ENCODE assay signal across 15 mouse cellular contexts in genomic region chrX:93896838-93897820, GRCm38 (mm10).
DNase-seq lines count a peak whose midpoint lies in the region; ATAC-seq and TF ChIP-seq lines count a peak whose summit lies in the region.
"Had no signal": no experiment of that assay in that cellular context is flagged by ENCODE, and none has a peak within 500 bp of the region (broad histone marks: within the 10 kb centered on the region; RNA-seq: fewer than 3 reads in every experiment).

No protein-coding gene starts in this region.

- no peak overlapping the region for H3K27ac ChIP-seq in CH12.LX (ENCODE audit: insufficient read depth, low read depth)
- no peak overlapping the region for H3K27ac ChIP-seq in liver, postnatal 0 days (ENCODE audit: low read depth)
- no peak overlapping the region for H3K27ac ChIP-seq in hindbrain, embryonic 14.5 days
- H3K27ac ChIP-seq: hindbrain, embryonic 15.5 days; intestine, embryonic 15.5 days had no signal

- no peaks in the 10 kb centered on the region for H3K27me3 ChIP-seq in CH12.LX (replicated peaks)
- H3K27me3 ChIP-seq in liver, postnatal 0 days (ENCODE audit: insufficient read depth, low read length): no peaks in the 10 kb centered on the region
- H3K27me3 ChIP-seq in hindbrain, embryonic 14.5 days (ENCODE audit: control insufficient read depth, insufficient read depth, low read length): no peaks in the 10 kb centered on the region; the same call in 1 of the 2 replicates
- H3K27me3 ChIP-seq: hindbrain, embryonic 15.5 days; intestine, embryonic 15.5 days had no signal

- H3K36me3 ChIP-seq in CH12.LX (replicated peaks in 1 of 2; ENCODE audit: control insufficient read depth in 1 of 2, insufficient read depth in 1 of 2, low read length in 1 of 2): no peaks in the 10 kb centered on the region
- H3K36me3 ChIP-seq in liver, postnatal 0 days (replicated peaks; ENCODE audit: insufficient read depth, low read length): no peaks in the 10 kb centered on the region
- no peaks in the 10 kb centered on the region for H3K36me3 ChIP-seq in hindbrain, embryonic 14.5 days (replicated peaks; ENCODE audit: control insufficient read depth, insufficient read depth)
- H3K36me3 ChIP-seq: heart, embryonic 12.5 days; hindbrain, embryonic 15.5 days; intestine, embryonic 15.5 days had no signal

- peak; percentile 46 for ATAC-seq in erythroblast, adult 5-6 weeks (replicated peaks; ENCODE audit: low FRiP score, poor library complexity, severe bottlenecking)
- ATAC-seq in liver, postnatal 0 days: peak; percentile 62
- no peak for ATAC-seq in hindbrain, embryonic 14.5 days (ENCODE audit: low FRiP score)
- ATAC-seq: intestine, embryonic 15.5 days had no signal

- TF ChIP-seq RAD21 in CH12.LX (IDR thresholded peaks at IDR 0.05; ENCODE audit: low read depth, low read length): peak; percentile 28

- peak; percentile 40 for DNase-seq in 3T3-L1 (ENCODE audit: low read depth, low spot score)
- no peak for DNase-seq in CH12.LX (ENCODE audit: extremely low read depth)
- DNase-seq in liver, postnatal 0 days: no peak
- DNase-seq in kidney, adult 9 months: no peak
- no peak for DNase-seq in layer of hippocampus, adult 18-20 months (ENCODE audit: low spot score in 2 of 2)
- no peak for DNase-seq in hindbrain, embryonic 14.5 days (ENCODE audit: low spot score)
- DNase-seq: cerebellum, adult 2 months; embryo, embryonic 11 days; heart, postnatal 14 days; lung, adult 2 months; right cerebral cortex, postnatal 4 days had no signal

- H3K9ac ChIP-seq in CH12.LX (ENCODE audit: insufficient read depth, low read depth): no peak overlapping the region
- no peak overlapping the region for H3K9ac ChIP-seq in liver, postnatal 0 days (replicated peaks)
- H3K9ac ChIP-seq in hindbrain, embryonic 14.5 days: no peak overlapping the region
- H3K9ac ChIP-seq: heart, embryonic 12.5 days; hindbrain, embryonic 15.5 days; intestine, embryonic 15.5 days had no signal

- no peaks in the 10 kb centered on the region for H3K4me1 ChIP-seq in CH12.LX (ENCODE audit: control insufficient read depth in 1 of 2, insufficient read depth in 2 of 2)
- no peaks in the 10 kb centered on the region for H3K4me1 ChIP-seq in liver, postnatal 0 days (ENCODE audit: insufficient read depth)
- H3K4me1 ChIP-seq in hindbrain, embryonic 14.5 days (replicated peaks; ENCODE audit: control insufficient read depth, insufficient read depth, low read length): no peaks in the 10 kb centered on the region
- H3K4me1 ChIP-seq: heart, embryonic 12.5 days; hindbrain, embryonic 15.5 days; intestine, embryonic 15.5 days had no signal

- dilution Hi-C loops in CH12.LX (cut with MboI; ENCODE audit: extremely low pct_ligation_motif_present, extremely low pct_unique_long_range_greater_than_20kb, low sequenced_read_pairs): no loop called here

- H3K9me3 ChIP-seq in CH12.LX (replicated peaks; ENCODE audit: low read length): no peaks in the 10 kb centered on the region
- no peaks in the 10 kb centered on the region for H3K9me3 ChIP-seq in liver, postnatal 0 days (ENCODE audit: low read length)
- H3K9me3 ChIP-seq in hindbrain, embryonic 14.5 days (ENCODE audit: control insufficient read depth, low read length): no peaks in the 10 kb centered on the region
- H3K9me3 ChIP-seq: heart, embryonic 12.5 days; hindbrain, embryonic 15.5 days; intestine, embryonic 15.5 days had no signal

- no peak overlapping the region for H3K4me2 ChIP-seq in CH12.LX (ENCODE audit: insufficient read depth, low read depth, poor library complexity, severe bottlenecking)
- no peak overlapping the region for H3K4me2 ChIP-seq in liver, postnatal 0 days (ENCODE audit: low read depth, low read length)
- H3K4me2 ChIP-seq in hindbrain, embryonic 14.5 days (replicated peaks): no peak overlapping the region
- H3K4me2 ChIP-seq: heart, embryonic 12.5 days; hindbrain, embryonic 15.5 days; intestine, embryonic 15.5 days had no signal

- no peak overlapping the region for H3K4me3 ChIP-seq in CH12.LX (replicated peaks in 1 of 3; ENCODE audit: low read depth in 2 of 3, low read length in 2 of 3, poor library complexity in 1 of 3)
- H3K4me3 ChIP-seq in liver, postnatal 0 days (ENCODE audit: low read depth, low read length): no peak overlapping the region
- no peak overlapping the region for H3K4me3 ChIP-seq in hindbrain, embryonic 14.5 days (replicated peaks; ENCODE audit: low read length)
- H3K4me3 ChIP-seq: heart, embryonic 12.5 days; hindbrain, embryonic 15.5 days; intestine, embryonic 15.5 days had no signal

- peak in 1 of 2 experiments; percentile 33; a peak in 2 of 4 replicates for TF ChIP-seq CTCF in CH12.LX (conservative IDR thresholded peaks at IDR 0.05 in 1 of 2, IDR thresholded peaks at IDR 0.05 in 1 of 2; ENCODE audit: low read depth in 2 of 2, low read length in 2 of 2)
- TF ChIP-seq CTCF in liver, postnatal 0 days (IDR thresholded peaks at IDR 0.05; ENCODE audit: low read depth): no peak

- H3K79me2 ChIP-seq in CH12.LX (replicated peaks; ENCODE audit: control insufficient read depth, extremely low read depth, insufficient read depth, poor library complexity, severe bottlenecking): no peaks in the 10 kb centered on the region

- WGBS in liver, postnatal 0 days (ENCODE audit: insufficient replicate concordance): 57% methylated on average over 5 of the region's 5 CpGs
- WGBS in hindbrain, embryonic 14.5 days: 88% methylated on average over 5 of the region's 5 CpGs

- no peak for TF ChIP-seq EP300 in CH12.LX (IDR thresholded peaks at IDR 0.05; ENCODE audit: low read length)
- peak; percentile 69 for TF ChIP-seq EP300 in liver, postnatal 0 days (IDR thresholded peaks at IDR 0.05; ENCODE audit: low read depth)

- no peak for TF ChIP-seq POLR2A in CH12.LX (IDR thresholded peaks at IDR 0.05; ENCODE audit: low read depth, low read length)

- in situ Hi-C loops in CH12.LX (cut with MboI; ENCODE audit: low pct_ligation_motif_present, low pct_unique_long_range_greater_than_20kb, low sequenced_read_pairs): no loop called here

TF ChIP-seq in CH12.LX, 34 proteins besides CTCF, POLR2A, EP300 and RAD21:
- TF ChIP-seq KAT2A (IDR thresholded peaks at IDR 0.05; ENCODE audit: insufficient replicate concordance, low read length) (no peak), UBTF (IDR thresholded peaks at IDR 0.05; ENCODE audit: low read depth, low read length) (no peak), CHD2 (IDR thresholded peaks at IDR 0.05; ENCODE audit: low read length) (no peak), USF2 (conservative IDR thresholded peaks at IDR 0.05; ENCODE audit: low read depth, low read length) (no peak), JUND (conservative IDR thresholded peaks at IDR 0.05; ENCODE audit: low read depth, low read length) (no peak), ETS1 (conservative IDR thresholded peaks at IDR 0.05; ENCODE audit: low read depth, low read length) (no peak), BHLHE40 (IDR thresholded peaks at IDR 0.05; ENCODE audit: low read depth, low read length) (no peak), HCFC1 (IDR thresholded peaks at IDR 0.05; ENCODE audit: low read depth, low read length) (no peak), ZMIZ1 (IDR thresholded peaks at IDR 0.05; ENCODE audit: low read depth, low read length) (no peak), IRF4 (IDR thresholded peaks at IDR 0.05; ENCODE audit: low read depth, low read length) (no peak), TCF12 (IDR thresholded peaks at IDR 0.05; ENCODE audit: low read depth, low read length) (no peak), MYC (IDR thresholded peaks at IDR 0.05; ENCODE audit: low read depth, low read length) (no peak), TBP (conservative IDR thresholded peaks at IDR 0.05; ENCODE audit: low read depth, low read length) (no peak)
TF ChIP-seq in CH12.LX: peak in this region for 0.
